In the genomic region with DNA sequence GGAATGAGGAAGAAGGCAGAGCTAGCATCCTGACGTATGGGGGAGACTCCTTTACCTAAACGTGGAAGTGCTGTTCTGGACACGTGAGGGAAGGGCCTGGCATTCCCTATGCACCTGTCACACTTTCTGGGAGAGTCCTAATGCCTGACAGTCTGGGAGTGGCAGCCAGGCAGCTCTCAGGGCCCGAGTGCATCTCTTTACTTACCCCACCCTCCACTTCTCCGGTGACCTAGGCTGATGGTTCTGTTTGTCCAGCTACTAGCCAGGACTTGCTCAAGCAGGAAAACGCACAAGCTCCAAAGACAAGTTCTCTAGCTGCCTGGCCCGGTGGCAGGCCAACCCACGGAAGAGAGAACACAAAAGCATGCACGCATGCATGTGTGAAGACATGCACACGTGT, we compare ENCODE assay signal across 27 mouse cellular contexts.
DNase-seq lines count a peak whose midpoint lies in the region; ATAC-seq and TF ChIP-seq lines count a peak whose summit lies in the region.
"Had no signal": no experiment of that assay in that cellular context is flagged by ENCODE, and none has a peak within 500 bp of the region (broad histone marks: within the 10 kb centered on the region; RNA-seq: fewer than 3 reads in every experiment).

No protein-coding gene starts in this region.

- TF ChIP-seq CTCF in lung, postnatal 0 days (IDR thresholded peaks at IDR 0.05): no peak
- no peak for TF ChIP-seq CTCF in stomach, postnatal 0 days (IDR thresholded peaks at IDR 0.05; ENCODE audit: low read depth)

- ATAC-seq in lung, postnatal 0 days: peak; percentile 33; the same call in 1 of the 2 replicates
- ATAC-seq in stomach, postnatal 0 days (ENCODE audit: low FRiP score, low TSS enrichment): peak; percentile 53
- ATAC-seq: activated CD4-positive, CD25-positive, alpha-beta regulatory T cell, adult 4 months; CD4-positive, CD25-positive, alpha-beta regulatory T cell, adult 4 months; forebrain, embryonic 14.5 days; forebrain, embryonic 16.5 days; Patski had no signal

- H3K4me1 ChIP-seq in lung, postnatal 0 days (ENCODE audit: insufficient read depth, low read depth, low read length): peaks cover 7% of the 10 kb centered on the region; the same call in 1 of the 2 replicates
- H3K4me1 ChIP-seq in stomach, postnatal 0 days (replicated peaks; ENCODE audit: control insufficient read depth, insufficient read depth): peaks cover 5% of the 10 kb centered on the region

- H3K9me3 ChIP-seq in lung, postnatal 0 days (ENCODE audit: low read length): no peaks in the 10 kb centered on the region
- no peaks in the 10 kb centered on the region for H3K9me3 ChIP-seq in stomach, postnatal 0 days (ENCODE audit: control insufficient read depth, low read length)
- H3K9me3 ChIP-seq: embryonic facial prominence, embryonic 13.5 days; embryonic facial prominence, embryonic 15.5 days; forebrain, embryonic 10.5 days; forebrain, embryonic 12.5 days; G1E had no signal

- no peaks in the 10 kb centered on the region for H3K36me3 ChIP-seq in lung, postnatal 0 days (ENCODE audit: insufficient read depth, low read length)
- H3K36me3 ChIP-seq in stomach, postnatal 0 days (ENCODE audit: control insufficient read depth, insufficient read depth, low read length): no peaks in the 10 kb centered on the region
- H3K36me3 ChIP-seq: embryonic facial prominence, embryonic 13.5 days; embryonic facial prominence, embryonic 15.5 days; forebrain, embryonic 10.5 days; forebrain, embryonic 12.5 days; G1E had no signal

- no peak overlapping the region for H3K27ac ChIP-seq in lung, postnatal 0 days (ENCODE audit: low read length)
- peak overlapping the region; percentile 56; the same call in 1 of the 2 replicates for H3K27ac ChIP-seq in stomach, postnatal 0 days (replicated peaks)
- H3K27ac ChIP-seq: embryonic facial prominence, embryonic 13.5 days; embryonic facial prominence, embryonic 15.5 days; forebrain, embryonic 10.5 days; forebrain, embryonic 12.5 days had no signal

- WGBS in lung, postnatal 0 days: 63% methylated on average over 10 of the region's 10 CpGs
- 52% methylated on average over 10 of the region's 10 CpGs for WGBS in stomach, postnatal 0 days

- no peak overlapping the region for H3K9ac ChIP-seq in lung, postnatal 0 days (replicated peaks; ENCODE audit: low read depth)
- H3K9ac ChIP-seq in stomach, postnatal 0 days (ENCODE audit: low read length): no peak overlapping the region
- H3K9ac ChIP-seq: embryonic facial prominence, embryonic 13.5 days; embryonic facial prominence, embryonic 15.5 days; forebrain, embryonic 12.5 days had no signal

- 0 out of 2 replicates have a peak, but pooled peaks have one; percentile 35 for TF ChIP-seq EP300 in lung, postnatal 0 days (IDR thresholded peaks at IDR 0.05)
- TF ChIP-seq EP300 in stomach, postnatal 0 days (optimal IDR thresholded peaks at IDR 0.05): peak; percentile 53

- H3K27me3 ChIP-seq in lung, postnatal 0 days (replicated peaks; ENCODE audit: insufficient read depth, low read length): no peaks in the 10 kb centered on the region
- H3K27me3 ChIP-seq in stomach, postnatal 0 days (ENCODE audit: control insufficient read depth, insufficient read depth, low read length): no peaks in the 10 kb centered on the region
- H3K27me3 ChIP-seq: CH12.LX; embryonic facial prominence, embryonic 15.5 days; forebrain, embryonic 12.5 days; Patski had no signal

- H3K4me2 ChIP-seq in lung, postnatal 0 days (replicated peaks; ENCODE audit: low read depth, low read length): no peak overlapping the region
- H3K4me2 ChIP-seq in stomach, postnatal 0 days (replicated peaks; ENCODE audit: low read depth): no peak overlapping the region
- H3K4me2 ChIP-seq: embryonic facial prominence, embryonic 13.5 days; embryonic facial prominence, embryonic 15.5 days; forebrain, embryonic 12.5 days had no signal

- DNase-seq in lung, postnatal 0 days (ENCODE audit: low spot score): peak; percentile 57
- DNase-seq in lung, postnatal 4 days: no peak
- peak; percentile 57 for DNase-seq in urinary bladder, postnatal 14 days (ENCODE audit: low spot score)
- DNase-seq in urinary bladder, postnatal 10 days (ENCODE audit: low spot score): no peak
- peak; percentile 24 for DNase-seq in stomach, postnatal 0 days (ENCODE audit: low spot score)
- DNase-seq: adrenal gland, adult 8-10 months; adrenal gland, postnatal 14 days; B cell, adult 2 months; cerebellum, adult 11 months; cerebellum, adult 18-20 months; cerebellum, adult 8-10 months; cerebellum, adult 9-11 months; cerebellum, postnatal 14 days; cerebellum, postnatal 36 days; embryo, embryonic 11 days had no signal

- no peak overlapping the region for H3K4me3 ChIP-seq in lung, postnatal 0 days (ENCODE audit: low read depth, low read length)
- no peak overlapping the region for H3K4me3 ChIP-seq in stomach, postnatal 0 days (ENCODE audit: low read depth, low read length)
- H3K4me3 ChIP-seq: embryonic facial prominence, embryonic 13.5 days; embryonic facial prominence, embryonic 15.5 days; erythroblast, embryonic 14.5 days; forebrain, embryonic 10.5 days; forebrain, embryonic 12.5 days had no signal

Comparison
In these comparisons a context has a peak if more than half of its experiments do, and no peak if none do; other contexts are left out.
1. DNase-seq: peak in lung, postnatal 0 days (single experiment), urinary bladder, postnatal 14 days (single experiment) and stomach, postnatal 0 days (single experiment); none in lung, postnatal 4 days (0 of 2) and urinary bladder, postnatal 10 days (single experiment).